Mouse (Mus musculus): ENCODE data around the gene Trpm3. TPM values are rescaled to one million over a fixed set of nuclear protein-coding genes. Genes with fewer than 3 reads are reported as not detected.

Trpm3 gene
- polyA plus RNA-seq, 1 experiment from 2014 or later, result 1.9 TPM

DNA sequence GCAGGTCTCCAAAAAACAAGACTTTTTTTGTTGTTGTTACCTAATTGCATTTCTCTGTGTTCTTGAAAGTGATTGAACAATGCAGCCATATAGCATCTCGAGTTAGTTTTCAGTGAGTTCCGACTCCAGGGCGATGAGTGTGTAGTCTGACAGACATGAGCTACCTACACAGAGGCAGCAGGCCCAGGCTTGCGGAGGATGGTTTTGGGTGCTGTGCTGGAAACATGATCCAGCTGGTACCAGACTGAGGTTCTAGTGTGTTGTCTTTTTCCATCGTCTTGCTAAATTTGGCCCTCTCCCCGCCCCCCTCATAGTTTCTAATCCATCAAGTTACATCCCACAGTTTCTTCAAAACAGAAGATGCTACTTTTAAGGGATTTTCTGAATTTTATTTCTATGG lies 110.2 kb downstream of the Trpm3 start:
- H3K4me3 ChIP-seq (ENCODE audit: low read depth, low read length), result no peak overlapping the region
- no peaks in the 10 kb centered on the region for H3K36me3 ChIP-seq (ENCODE audit: insufficient read depth)
- no peak overlapping the region for H3K9ac ChIP-seq
- 66% methylated on average over 6 of the region's 6 CpGs for WGBS
- ATAC-seq (ENCODE audit: insufficient read depth) (no peak), DNase-seq (no peak)
- no peaks in the 10 kb centered on the region for H3K4me1 ChIP-seq (ENCODE audit: insufficient read depth)
- H3K27ac ChIP-seq (ENCODE audit: low read depth), result no peak overlapping the region
- H3K9me3 ChIP-seq (ENCODE audit: low read depth, low read length), result no peaks in the 10 kb centered on the region
- TF ChIP-seq CTCF (IDR thresholded peaks at IDR 0.05; ENCODE audit: low read depth), result no peak
- no peak overlapping the region for H3K4me2 ChIP-seq
- H3K27me3 ChIP-seq (ENCODE audit: insufficient read depth, low read length), result no peaks in the 10 kb centered on the region

DNA sequence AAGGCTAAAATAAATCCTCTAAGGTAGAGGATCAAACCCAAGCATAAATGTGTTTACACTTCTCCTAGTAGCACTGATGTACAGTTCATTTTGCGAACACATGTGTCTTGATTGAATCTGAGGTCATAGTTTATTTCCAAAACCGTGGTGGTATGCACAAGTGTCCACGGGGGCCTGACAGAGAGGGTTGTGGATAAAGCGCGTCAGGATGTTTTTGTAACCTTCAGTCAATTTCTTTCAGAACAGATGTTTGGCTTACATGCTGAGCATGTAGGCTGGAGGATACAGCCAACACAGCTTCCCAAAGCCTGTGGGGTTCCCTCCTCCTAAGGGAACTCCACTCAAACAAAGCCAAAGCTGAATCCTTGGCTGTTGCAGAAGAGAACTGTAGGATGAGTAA lies 134.1 kb downstream of the Trpm3 start:
- Histone ChIP-seq H3K9ac (no peak overlapping the region), H3K27ac (ENCODE audit: low read depth) (no peak overlapping the region), H3K4me3 (ENCODE audit: low read depth, low read length) (no peak overlapping the region), H3K36me3 (ENCODE audit: insufficient read depth) (no peaks in the 10 kb centered on the region), H3K9me3 (ENCODE audit: low read depth, low read length) (no peaks in the 10 kb centered on the region), H3K4me1 (ENCODE audit: insufficient read depth) (no peaks in the 10 kb centered on the region), H3K4me2 (no peak overlapping the region), H3K27me3 (ENCODE audit: insufficient read depth, low read length) (no peaks in the 10 kb centered on the region)
- WGBS, result 35% methylated on average over 5 of the region's 5 CpGs
- no peak for ATAC-seq (ENCODE audit: insufficient read depth)
- peak; percentile 1 for DNase-seq
- no peak for TF ChIP-seq CTCF (IDR thresholded peaks at IDR 0.05; ENCODE audit: low read depth)

DNA sequence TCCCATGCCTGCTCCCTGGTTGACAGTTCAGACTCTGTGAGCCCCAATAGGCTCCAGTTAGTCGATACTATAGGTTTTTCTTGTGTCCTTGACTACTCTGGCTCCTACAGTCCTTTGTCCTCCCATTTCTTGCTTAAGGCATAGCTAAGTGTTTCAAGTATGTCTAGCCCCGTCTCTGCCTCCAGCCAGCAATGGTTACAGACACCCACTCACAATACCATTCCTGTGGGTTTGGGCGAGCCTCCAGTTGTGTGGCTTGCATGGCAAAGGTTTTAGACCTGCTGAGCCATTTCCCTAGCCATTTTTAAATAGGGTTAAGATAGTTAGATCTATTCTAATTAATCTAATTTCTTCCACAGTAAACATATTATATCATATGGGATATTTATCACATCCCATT lies 145.8 kb downstream of the Trpm3 start:
- ATAC-seq (ENCODE audit: insufficient read depth) (no peak), DNase-seq (no peak)
- Histone ChIP-seq H3K36me3 (ENCODE audit: insufficient read depth) (no peaks in the 10 kb centered on the region), H3K9ac (no peak overlapping the region), H3K4me1 (ENCODE audit: insufficient read depth) (no peaks in the 10 kb centered on the region), H3K27ac (ENCODE audit: low read depth) (no peak overlapping the region), H3K4me3 (ENCODE audit: low read depth, low read length) (no peak overlapping the region), H3K9me3 (ENCODE audit: low read depth, low read length) (no peaks in the 10 kb centered on the region), H3K27me3 (ENCODE audit: insufficient read depth, low read length) (no peaks in the 10 kb centered on the region), H3K4me2 (no peak overlapping the region)
- no peak for TF ChIP-seq CTCF (IDR thresholded peaks at IDR 0.05; ENCODE audit: low read depth)
- WGBS, result 74% methylated on average over 3 of the region's 3 CpGs

DNA sequence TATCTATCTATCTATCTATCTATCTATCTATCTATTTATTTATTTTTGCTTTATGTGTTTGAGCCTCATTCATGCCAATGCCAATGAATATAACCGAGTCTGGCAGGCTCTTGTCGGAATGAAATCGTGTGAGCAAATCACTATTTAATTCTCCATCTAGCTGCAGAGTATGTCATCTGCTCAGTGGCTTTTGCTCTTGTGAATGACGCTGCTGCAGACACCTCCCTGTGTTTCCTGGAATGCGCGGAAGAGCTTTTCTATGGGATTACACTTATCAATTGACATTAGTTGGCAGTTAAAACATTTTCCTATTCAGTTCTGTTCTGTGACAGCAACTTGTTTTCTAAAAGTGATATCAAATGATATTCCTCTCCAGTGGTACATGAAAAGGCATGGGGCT lies 153.8 kb downstream of the Trpm3 start:
- DNase-seq (no peak), ATAC-seq (ENCODE audit: insufficient read depth) (no peak)
- Histone ChIP-seq H3K9ac (no peak overlapping the region), H3K27ac (ENCODE audit: low read depth) (no peak overlapping the region), H3K4me3 (ENCODE audit: low read depth, low read length) (no peak overlapping the region), H3K4me2 (no peak overlapping the region), H3K9me3 (ENCODE audit: low read depth, low read length) (no peaks in the 10 kb centered on the region), H3K4me1 (ENCODE audit: insufficient read depth) (no peaks in the 10 kb centered on the region), H3K27me3 (ENCODE audit: insufficient read depth, low read length) (no peaks in the 10 kb centered on the region), H3K36me3 (ENCODE audit: insufficient read depth) (no peaks in the 10 kb centered on the region)
- 76% methylated on average over 6 of the region's 6 CpGs for WGBS
- no peak for TF ChIP-seq CTCF (IDR thresholded peaks at IDR 0.05; ENCODE audit: low read depth)

DNA sequence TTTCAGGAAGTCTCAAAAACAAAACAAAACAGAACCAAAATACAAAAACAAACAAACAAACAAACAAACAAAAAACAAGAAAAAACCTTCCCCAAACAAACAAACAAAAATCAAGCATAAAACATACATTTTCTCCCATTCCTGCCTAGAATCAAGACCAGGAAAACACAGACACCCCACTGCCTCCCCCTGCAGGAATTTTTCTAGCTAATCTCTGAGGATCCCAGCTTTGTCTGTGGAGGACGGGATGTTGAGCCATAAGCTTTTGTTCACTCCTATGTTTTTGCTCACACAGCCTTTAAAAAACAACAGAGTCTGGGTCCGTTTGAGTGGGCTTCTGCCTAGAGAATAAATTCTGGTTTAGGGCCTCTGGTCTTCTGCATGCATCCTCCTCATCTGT lies 162.1 kb downstream of the Trpm3 start:
- no peaks in the 10 kb centered on the region for H3K9me3 ChIP-seq (ENCODE audit: low read depth, low read length)
- no peak overlapping the region for H3K27ac ChIP-seq (ENCODE audit: low read depth)
- ATAC-seq (ENCODE audit: insufficient read depth) (no peak), DNase-seq (peak; percentile 22)
- H3K4me2 ChIP-seq, result no peak overlapping the region
- H3K36me3 ChIP-seq (ENCODE audit: insufficient read depth), result no peaks in the 10 kb centered on the region
- no peak overlapping the region for H3K4me3 ChIP-seq (ENCODE audit: low read depth, low read length)
- H3K9ac ChIP-seq, result no peak overlapping the region
- 54% methylated on average over 2 of the region's 2 CpGs for WGBS
- H3K27me3 ChIP-seq (ENCODE audit: insufficient read depth, low read length), result no peaks in the 10 kb centered on the region
- TF ChIP-seq CTCF (IDR thresholded peaks at IDR 0.05; ENCODE audit: low read depth), result peak; percentile 10; the same call in 1 of the 2 replicates
- no peaks in the 10 kb centered on the region for H3K4me1 ChIP-seq (ENCODE audit: insufficient read depth)

DNA sequence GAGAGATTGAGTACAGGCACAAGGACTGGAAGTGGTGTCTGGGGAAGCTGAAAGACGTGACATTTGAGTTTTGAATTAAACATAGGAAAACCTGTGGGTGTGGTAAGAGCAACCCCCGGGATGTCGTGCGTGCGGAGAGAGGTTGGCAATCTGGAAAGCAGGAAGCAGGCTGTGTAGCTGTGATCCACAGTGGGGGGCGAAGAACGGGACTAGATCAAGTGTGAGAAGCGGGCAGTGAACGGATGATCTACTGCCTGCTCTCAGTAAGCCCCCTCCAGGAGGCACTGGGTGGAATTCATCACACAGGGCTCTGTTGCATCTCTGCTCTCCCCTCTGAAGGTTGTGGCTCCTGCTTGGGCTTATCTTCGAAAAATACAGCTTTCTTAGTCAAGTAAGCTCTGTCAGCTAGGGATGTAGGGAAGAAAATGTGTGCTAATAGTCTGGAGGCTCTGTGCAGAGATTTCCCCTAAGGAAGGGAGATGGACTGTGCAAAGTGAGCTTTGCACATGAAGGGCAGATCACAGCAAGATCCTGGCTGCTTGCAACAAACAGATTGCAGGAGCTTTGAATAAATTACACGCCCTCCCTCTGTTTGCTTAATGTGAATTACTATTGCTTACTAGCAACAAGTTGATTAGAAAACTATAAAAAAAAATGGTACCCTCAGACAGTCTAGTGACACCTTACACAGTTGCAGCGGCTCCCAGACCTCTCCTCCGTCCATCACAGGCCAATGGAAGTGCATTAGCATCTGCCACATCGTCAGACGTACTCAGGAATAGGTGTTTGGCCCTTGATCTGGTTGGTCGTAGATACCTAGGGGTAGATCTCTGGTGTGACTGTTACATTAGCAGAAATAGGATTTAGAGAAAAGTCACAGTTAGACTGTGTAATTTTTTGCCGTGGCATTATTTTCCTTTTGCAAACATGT lies 164.4 kb downstream of the Trpm3 start:
- ATAC-seq (ENCODE audit: insufficient read depth), result no peak

DNA sequence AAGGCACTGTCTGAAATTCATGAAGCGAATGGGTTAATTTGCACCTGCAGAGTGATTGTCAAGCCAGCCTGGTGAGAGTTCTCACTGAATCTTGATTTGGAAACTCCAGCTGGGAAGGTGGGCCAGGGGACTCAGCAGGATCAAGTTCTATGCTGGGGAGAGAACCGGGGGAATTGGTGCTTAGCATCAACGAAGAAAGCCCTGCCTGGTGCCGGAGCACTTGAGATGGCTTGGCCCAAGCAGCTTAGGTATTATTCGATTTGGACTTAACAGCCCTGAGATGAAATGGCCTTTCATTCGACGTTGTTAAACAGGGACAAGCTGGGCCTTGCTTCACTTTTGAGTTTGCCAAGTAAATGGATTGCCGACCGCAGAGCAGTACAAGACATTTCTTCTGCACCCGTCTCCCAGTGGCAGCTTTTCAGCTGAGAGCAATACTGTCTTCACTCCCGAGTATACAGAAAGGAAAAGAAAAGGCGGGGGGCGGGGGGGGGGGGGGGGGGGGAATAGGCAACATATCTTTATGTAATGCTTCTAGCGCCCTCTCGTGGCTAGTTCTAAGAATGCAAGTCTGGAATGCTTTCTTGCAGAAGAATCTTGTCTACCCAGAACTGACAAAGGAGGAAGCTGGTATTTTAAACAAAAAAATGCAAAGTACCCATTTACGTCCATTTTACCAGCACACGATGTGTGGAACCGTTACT lies 165.3 kb downstream of the Trpm3 start:
- H3K9ac ChIP-seq, result peak overlapping the region; percentile 16; the same call in 1 of the 2 replicates
- H3K4me1 ChIP-seq (ENCODE audit: insufficient read depth), result no peaks in the 10 kb centered on the region
- no peak overlapping the region for H3K27ac ChIP-seq (ENCODE audit: low read depth)
- H3K36me3 ChIP-seq (ENCODE audit: insufficient read depth), result no peaks in the 10 kb centered on the region
- 3% methylated on average over 17 of the region's 18 CpGs for whole genome bisulfite sequencing
- H3K4me3 ChIP-seq (ENCODE audit: low read depth, low read length), result no peak overlapping the region
- H3K9me3 ChIP-seq (ENCODE audit: low read depth, low read length), result no peaks in the 10 kb centered on the region
- peak; percentile 98 for DNase-seq
- peak; percentile 68 for TF ChIP-seq CTCF (IDR thresholded peaks at IDR 0.05; ENCODE audit: low read depth)
- peak overlapping the region; percentile 49 for H3K4me2 ChIP-seq
- peak; percentile 87 for ATAC-seq (ENCODE audit: insufficient read depth)
- no peaks in the 10 kb centered on the region for H3K27me3 ChIP-seq (ENCODE audit: insufficient read depth, low read length)

More for the DNA sequence above, 164.4 kb downstream of the Trpm3 start:
- no peak for TF ChIP-seq CTCF (IDR thresholded peaks at IDR 0.05; ENCODE audit: low read depth)
- Histone ChIP-seq H3K9ac (0 out of 2 replicates have a peak overlapping the region, but pooled peaks have one; percentile 16), H3K4me3 (ENCODE audit: low read depth, low read length) (no peak overlapping the region), H3K9me3 (ENCODE audit: low read depth, low read length) (no peaks in the 10 kb centered on the region), H3K27me3 (ENCODE audit: insufficient read depth, low read length) (no peaks in the 10 kb centered on the region), H3K27ac (ENCODE audit: low read depth) (no peak overlapping the region), H3K36me3 (ENCODE audit: insufficient read depth) (no peaks in the 10 kb centered on the region), H3K4me1 (ENCODE audit: insufficient read depth) (no peaks in the 10 kb centered on the region), H3K4me2 (peak overlapping the region; percentile 49; the same call in 1 of the 2 replicates)
- 27% methylated on average over 17 of the region's 17 CpGs for whole genome bisulfite sequencing
- DNase-seq, result peak; percentile 1

Data from lung, embryonic 14.5 days (tissue).